Mouse (Mus musculus) brain, embryonic 14.5 days (tissue): ENCODE measurements around the gene Auts2. TPM values are rescaled to one million over a fixed set of nuclear protein-coding genes. Genes with fewer than 3 reads are reported as not detected.

ENCODE experiments used
- DNase-seq: peaks from one replicate; pipeline ENCODE4 v3.0.0-alpha.2; 2011; ENCODE audit warnings: low read depth
- CTCF ChIP-seq: fragments of 200-500 bp; IDR thresholded peaks from 2 replicates; pipeline ENCODE4 v1.5.1; 2012; ENCODE audit warnings: inconsistent platforms, mild to moderate bottlenecking, moderate library complexity, borderline replicate concordance; ENCODE audit not compliant: insufficient read depth, insufficient read length; ENCODE audit errors: extremely low read depth
- POLR2A ChIP-seq: fragments of 200-500 bp; IDR thresholded peaks from 2 replicates; pipeline ENCODE4 v1.6.1; 2012; ENCODE audit warnings: mild to moderate bottlenecking, inconsistent platforms, borderline replicate concordance; ENCODE audit not compliant: poor library complexity, insufficient read depth, insufficient read length, severe bottlenecking; ENCODE audit errors: extremely low read depth
- polyA plus RNA-seq: library from polyadenylated mRNA; depleted of rRNA; stranded (reverse); fragments of >200 nt; gene quantifications from 2 replicates; pipeline ENCODE4 v1.2.3, GENCODE M21; 2012

Gene Auts2
- polyA plus RNA-seq, 1 experiment = 122 TPM

DNA sequence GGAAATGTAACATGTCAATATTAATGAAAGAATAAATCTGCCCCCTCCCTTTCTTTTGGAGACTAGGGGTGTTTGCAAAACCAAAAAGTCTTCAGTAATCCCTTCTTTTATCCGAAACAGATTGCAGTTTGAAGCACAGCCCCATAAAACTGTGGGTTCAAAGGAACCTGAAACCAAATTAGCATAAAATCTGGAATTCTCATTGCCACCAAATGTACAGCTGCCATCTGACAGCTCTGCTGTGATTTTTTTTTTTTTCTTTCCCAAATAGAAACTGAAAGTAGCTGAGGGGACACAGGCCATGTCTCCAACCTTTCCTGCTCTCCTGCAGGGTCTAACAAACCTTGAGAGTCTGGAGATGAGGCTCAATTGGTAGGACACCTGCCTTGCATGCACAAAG, 996.7 kb downstream of the Auts2 start:
- TF ChIP-seq POLR2A (no peak), CTCF (no peak)
- DNase-seq = peak; percentile 74

DNA sequence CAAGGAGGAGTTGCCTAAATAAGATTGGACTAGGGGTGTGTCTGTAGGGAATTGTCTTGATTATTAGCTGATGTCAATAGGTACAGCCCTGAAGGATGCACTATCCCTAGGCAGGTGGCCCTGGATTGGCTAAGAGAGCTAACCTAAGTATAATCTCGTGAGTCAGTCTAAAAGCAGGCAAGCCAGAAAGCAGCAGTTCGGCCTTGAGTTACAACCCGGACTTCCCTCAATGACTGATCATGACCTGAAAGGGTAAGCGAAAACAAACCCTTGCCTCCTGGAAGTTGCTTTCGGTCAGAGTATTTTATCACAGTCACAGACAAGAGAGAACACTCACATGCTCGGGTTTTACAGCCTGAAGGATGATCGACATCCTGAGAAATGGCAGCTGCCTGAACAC, 998.8 kb downstream of the Auts2 start:
- DNase-seq = no peak

DNA sequence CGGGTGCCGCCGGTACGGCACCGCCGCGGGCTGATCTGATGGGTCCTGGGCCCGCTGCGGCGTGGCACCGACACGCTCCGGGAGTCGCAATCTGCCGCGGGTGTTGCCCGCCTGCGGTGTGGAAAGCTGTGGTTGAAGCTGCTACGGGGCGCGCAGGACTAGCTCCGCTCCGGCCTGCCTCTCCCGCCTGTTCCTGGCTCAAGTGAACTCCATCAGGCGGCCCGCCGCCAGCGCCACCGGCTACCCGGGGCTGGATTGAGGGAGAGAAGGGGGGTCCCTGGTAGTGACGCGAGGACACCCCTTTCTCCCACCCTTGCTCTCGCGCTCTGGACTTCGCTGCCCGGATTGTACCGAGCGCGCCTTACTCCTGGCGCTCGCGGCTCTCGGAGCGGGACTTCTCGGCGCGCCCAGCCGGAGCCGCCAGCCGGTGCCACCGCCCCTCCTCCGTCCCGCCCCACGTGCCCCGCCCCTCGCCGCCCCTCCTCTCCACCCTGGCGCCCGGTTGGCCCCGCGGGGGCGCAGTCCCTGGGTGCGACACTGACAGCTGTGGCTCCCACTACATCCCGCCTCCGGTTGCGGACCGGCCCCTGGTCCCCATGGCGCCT, 1004.7 kb downstream of the Auts2 start:
- TF ChIP-seq POLR2A (peak; percentile 64), CTCF (no peak)
- DNase-seq = peak; percentile 93

More for the DNA sequence above, 998.8 kb downstream of the Auts2 start:
- TF ChIP-seq POLR2A (no peak), CTCF (no peak)

DNA sequence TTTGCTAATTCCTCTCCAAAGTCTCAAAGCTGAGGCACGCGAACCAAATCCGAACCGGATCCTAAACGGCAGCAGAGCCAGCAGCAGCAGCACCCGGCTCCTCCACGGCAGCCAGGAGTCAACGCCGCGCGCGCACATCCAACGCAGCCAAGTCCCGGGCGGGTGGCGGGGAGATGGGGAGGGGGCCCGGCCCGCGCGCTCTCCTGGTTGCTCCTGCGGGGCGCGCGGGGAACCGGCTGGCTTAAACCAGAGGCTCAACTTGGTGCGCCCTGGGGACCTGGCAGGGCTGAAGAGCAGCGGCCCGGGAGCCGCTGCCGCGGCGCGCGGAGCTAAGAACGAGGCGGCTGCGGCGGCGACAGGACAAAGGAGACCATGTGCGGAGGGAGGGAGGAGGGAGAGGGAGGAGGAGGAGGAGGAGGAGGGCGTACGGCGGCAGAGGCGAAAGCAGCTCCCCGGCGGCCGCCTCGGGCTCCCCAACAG, 1005.3 kb downstream of the Auts2 start:
- TF ChIP-seq CTCF (no peak), POLR2A (peak; percentile 37)
- DNase-seq = peak; percentile 93

DNA sequence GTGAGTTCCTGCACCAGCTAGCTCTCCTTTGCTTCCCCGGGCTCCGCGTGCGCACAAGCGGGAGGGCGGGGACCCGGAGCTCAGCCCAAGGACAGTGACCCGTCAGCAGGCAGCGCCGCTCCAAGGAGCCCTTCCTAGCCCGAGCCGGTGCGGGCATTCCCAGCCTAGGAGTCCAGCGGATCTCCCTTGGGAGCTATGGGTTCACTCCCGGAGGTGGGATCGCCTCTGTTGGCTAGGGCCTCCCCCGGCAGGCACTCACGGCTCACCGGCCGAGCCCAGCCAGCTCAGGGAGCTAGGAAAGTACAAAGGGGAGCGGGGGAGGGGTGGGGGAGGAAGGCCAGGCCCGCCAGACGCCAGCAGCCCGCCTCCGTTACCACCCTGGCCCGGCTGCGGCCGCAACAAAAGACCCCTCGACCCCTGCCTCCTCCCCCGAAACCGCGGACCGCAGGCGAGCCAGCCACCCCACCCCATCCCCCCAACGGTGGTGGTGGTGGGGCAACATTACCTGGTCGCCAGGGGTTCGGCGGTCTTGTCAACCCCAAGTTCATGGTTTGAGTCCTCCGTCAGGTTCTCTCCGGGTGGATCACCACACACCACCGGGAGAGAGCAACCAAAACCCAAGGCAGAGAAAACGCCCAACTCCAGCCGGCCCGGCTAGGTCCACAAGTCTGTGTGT, 1005.9 kb downstream of the Auts2 start:
- peak; percentile 83 for DNase-seq
- no peak for TF ChIP-seq POLR2A
- TF ChIP-seq CTCF = no peak

DNA sequence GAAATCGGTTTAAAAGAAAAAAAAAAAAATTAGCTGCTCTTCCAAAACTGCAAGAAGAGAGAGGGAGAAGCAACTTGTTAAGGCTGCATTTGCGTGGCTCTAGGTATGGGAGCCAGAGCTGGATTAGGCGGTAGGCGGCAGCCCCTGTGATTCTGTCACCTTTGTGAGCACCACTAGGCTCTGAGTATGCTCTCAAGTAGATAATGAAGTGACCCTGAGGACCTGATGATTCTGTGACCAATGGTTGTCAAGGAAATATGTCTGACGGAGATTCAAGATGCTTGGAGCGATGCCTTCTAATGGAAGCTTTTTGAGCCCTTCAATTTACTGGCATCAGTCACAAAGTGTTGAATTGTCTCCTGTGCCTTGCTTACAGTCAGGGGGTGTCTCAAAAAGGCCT, 1007.4 kb downstream of the Auts2 start:
- DNase-seq = peak; percentile 72
- TF ChIP-seq POLR2A (no peak), CTCF (no peak)

DNA sequence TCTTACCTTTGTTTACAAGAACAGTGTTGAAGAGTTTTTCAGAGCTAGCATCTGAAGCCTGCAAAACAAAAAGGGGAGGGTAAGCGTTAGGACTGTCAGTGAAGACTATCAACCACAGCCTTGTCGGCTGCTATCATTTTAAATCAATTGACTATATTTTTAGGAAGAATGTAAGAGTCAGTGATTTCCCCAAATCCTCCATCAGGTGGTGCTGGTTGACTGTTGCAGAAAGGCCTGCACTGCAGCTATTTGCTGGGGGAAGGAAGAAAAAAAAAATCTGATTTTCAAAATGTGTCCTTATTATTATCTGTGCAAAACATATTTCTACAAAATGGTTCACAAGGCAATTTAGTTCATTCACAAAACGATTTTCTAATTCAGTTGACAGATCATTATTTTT, 1009.3 kb downstream of the Auts2 start:
- peak; percentile 92 for DNase-seq
- TF ChIP-seq CTCF (peak; percentile 78), POLR2A (no peak)

DNA sequence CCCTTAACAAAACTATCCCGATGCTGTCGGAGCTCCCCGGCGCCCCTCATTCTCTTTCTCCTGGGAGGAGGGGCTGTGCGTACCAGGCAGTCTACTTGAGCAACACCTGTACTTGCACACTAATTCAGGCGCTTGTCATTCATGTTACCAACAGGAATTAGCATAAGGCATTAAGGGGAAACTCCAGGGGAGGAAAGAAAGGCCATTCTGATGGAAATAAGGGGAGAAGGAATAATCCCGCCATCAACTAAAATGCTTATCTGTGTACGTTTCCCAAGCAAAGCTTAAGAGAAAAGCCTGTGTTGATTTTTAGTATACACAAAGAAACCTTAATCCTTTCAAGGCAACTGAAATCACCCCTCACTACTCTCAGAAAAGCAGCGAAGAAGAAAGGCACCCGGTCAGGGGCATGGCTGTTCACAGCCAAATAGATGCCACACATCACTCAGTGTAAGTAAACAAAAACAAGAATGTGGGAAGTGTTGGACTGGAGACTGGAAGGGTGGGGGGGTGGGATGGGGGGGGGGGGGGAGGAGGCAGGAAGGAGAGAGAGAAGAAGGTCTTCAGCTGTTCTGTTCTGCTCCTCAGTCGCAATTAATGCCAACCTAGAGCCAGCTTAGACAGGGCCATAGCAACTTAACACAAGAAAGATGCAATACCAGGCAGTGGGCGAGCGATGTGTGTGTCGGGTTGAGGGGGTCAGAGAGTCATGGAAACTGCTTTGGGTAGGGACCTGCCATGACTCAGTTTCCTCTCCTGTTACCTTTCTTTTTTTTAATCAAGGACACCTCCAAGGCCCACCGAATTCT, 1011.2 kb downstream of the Auts2 start:
- DNase-seq = peak; percentile 90
- no peak for TF ChIP-seq CTCF
- no peak for TF ChIP-seq POLR2A

DNA sequence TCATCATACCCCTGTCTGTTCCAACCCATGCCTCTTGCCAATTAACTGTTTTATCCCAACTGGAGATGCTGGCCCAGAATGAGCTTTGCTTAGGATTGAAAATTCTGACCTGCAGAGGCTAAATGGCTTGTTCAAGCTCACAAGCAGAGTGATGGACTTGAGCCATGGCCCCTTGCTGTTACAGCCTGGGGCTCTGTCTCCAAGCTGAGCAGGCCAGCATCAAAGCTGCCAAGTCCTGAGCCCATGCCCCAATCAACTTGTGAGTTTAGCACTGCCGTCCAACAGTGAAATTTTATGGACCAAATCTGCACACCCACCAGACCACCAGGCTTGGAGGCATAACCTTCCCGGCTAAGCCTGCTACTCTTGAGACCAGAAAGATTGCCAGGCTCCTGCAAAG, 1012.3 kb downstream of the Auts2 start:
- no peak for TF ChIP-seq POLR2A
- TF ChIP-seq CTCF = no peak

DNA sequence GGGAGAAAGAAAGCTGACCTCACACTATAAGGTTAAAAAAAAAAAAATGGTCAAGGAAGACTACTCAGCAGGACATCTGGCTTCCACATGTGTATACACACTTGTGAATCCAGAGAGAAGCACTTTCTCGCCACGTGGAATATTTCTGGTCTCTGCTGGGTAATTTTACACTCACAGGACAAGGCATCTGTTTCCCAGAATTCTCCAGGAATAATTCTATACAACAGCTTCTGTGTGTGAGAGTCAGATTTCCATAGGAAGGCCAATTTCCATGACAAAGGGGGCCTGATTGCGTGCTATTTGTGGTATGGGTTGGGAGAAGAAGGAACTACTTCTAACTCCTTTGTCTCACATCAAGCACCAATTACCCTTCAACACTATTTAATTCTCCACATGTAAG, 1016.5 kb downstream of the Auts2 start:
- TF ChIP-seq CTCF = no peak
- no peak for TF ChIP-seq POLR2A
- peak; percentile 88 for DNase-seq

More for the DNA sequence above, 1012.3 kb downstream of the Auts2 start:
- peak; percentile 92 for DNase-seq

DNA sequence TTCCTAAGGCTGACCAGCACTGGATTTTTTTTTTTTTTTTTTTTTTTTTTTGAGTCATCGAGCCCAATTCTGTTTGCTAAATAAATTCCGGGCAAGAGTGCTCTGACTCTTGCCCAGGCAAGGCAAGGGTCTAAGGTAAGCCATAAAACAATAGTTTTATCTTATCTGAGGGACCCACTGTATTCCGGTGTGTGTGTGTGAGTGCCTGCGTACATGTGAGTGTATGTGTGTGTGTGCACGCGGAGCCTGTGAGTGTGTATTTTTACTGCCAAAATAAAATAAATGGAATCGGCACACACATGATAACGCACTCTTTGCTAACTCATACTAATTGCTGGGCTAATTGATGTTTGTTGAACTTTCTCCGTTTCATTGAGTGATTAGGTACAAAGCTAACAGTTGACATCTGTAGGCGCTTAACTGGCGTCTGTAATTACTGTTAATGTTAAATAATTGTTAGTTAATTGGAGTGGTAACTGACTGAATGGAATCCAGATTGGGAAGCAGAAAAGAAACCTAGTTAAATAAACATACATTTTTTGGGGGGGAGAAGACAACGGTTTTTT, 1018.2 kb downstream of the Auts2 start:
- peak; percentile 81 for DNase-seq
- TF ChIP-seq CTCF = no peak
- TF ChIP-seq POLR2A = no peak

DNA sequence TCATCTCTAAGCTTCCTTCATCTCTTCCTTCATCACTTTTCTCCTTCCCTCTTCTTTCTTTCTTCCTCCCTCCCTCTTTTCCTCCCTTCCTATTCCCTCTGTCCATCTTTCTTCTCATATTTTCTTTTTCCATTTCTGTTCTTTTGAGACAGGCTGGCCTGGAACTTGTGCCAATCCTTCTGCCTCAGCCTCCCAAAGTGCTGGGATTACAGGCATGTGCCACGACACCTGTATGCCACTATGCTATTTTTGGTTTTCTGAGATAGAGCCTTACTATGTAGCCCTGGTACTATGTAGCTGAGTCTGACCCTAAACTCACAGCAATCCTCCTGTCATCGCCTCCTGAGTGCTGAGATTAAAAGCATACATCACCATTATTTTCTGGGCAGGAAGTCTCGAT, 1023.6 kb downstream of the Auts2 start:
- no peak for DNase-seq
- no peak for TF ChIP-seq CTCF
- TF ChIP-seq POLR2A = no peak

DNA sequence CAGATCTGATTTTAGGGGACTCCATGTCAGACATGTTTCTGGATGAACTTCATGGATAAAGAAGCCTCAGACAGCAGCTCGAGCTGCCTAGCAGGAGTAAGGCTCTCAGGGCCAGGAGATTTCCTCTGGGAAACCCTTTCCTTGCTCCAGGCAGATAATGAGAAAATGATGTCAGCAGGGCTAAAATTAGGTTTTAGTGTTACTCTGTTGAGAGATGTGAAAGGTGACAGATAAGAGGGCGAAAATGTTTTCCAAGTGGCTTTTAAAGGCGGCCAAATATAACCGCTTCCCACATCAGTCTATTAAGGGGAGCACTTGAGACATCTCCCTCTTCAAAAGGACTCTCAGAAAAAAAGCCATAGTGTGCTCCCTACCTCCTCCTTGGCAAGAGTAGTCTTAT, 1025.5 kb downstream of the Auts2 start:
- TF ChIP-seq CTCF (no peak), POLR2A (no peak)

More for the DNA sequence above, 1025.5 kb downstream of the Auts2 start:
- DNase-seq = no peak
